Mouse (Mus musculus) MEL (cell line): ENCODE results near the gene Map3k3. TPM values are rescaled to one million over a fixed set of nuclear protein-coding genes. Genes with fewer than 3 reads are reported as not detected.
A peak's percentile ranks its signal among the peaks of the same experiment; 100 is the strongest.

ENCODE experiments used
- DNase-seq: peaks from one replicate; pipeline ENCODE4 v3.0.0; 2011; ENCODE audit warnings: low read depth, low spot score
- H3K27ac ChIP-seq: 2 replicates; pipeline ENCODE4 v1.5.1; 2012; ENCODE audit warnings: low read depth, mild to moderate bottlenecking, control low read depth, low read length, moderate library complexity; ENCODE audit not compliant: control insufficient read depth
- H3K27me3 ChIP-seq, 2 experiments: fragments of 150-350 bp in 1 of 2; sonication (generic) in 1 of 2; 2 replicates each; pipeline ENCODE4 v1.6.1; 2012; ENCODE audit warnings: low read length in 2 of 2, mild to moderate bottlenecking in 2 of 2, improper control_type of control experiment in 1 of 2, moderate library complexity in 1 of 2; ENCODE audit not compliant: insufficient read depth in 2 of 2, control insufficient read depth in 1 of 2
- H3K36me3 ChIP-seq, 2 experiments: 2 replicates each; pipeline ENCODE4 v1.6.1; 2012 to 2014; ENCODE audit warnings: low read length in 2 of 2, improper control_type of control experiment in 1 of 2, inconsistent platforms in 1 of 2, mild to moderate bottlenecking in 1 of 2; ENCODE audit not compliant: insufficient read depth in 2 of 2, control insufficient read depth in 1 of 2
- H3K4me1 ChIP-seq, 2 experiments: fragments of 150-350 bp in 1 of 2; sonication (generic) in 1 of 2; 2 replicates each; pipeline ENCODE4 v1.6.1; 2012; ENCODE audit warnings: low read length in 2 of 2, improper control_type of control experiment in 1 of 2, mild to moderate bottlenecking in 1 of 2; ENCODE audit not compliant: insufficient read depth in 2 of 2, control insufficient read depth in 1 of 2
- H3K4me3 ChIP-seq, 2 experiments: fragments of 150-350 bp in 1 of 2; sonication (generic) in 1 of 2; 2 replicates each; pipeline ENCODE4 v1.5.1; 2012; ENCODE audit warnings: low read depth in 2 of 2, low read length in 2 of 2, mild to moderate bottlenecking in 2 of 2, moderate library complexity in 2 of 2, control low read depth in 1 of 2, improper control_type of control experiment in 1 of 2; ENCODE audit not compliant: control insufficient read depth in 1 of 2, insufficient read depth in 1 of 2
- H3K79me2 ChIP-seq: 2 replicates; pipeline ENCODE4 v1.6.1; 2012; ENCODE audit warnings: mild to moderate bottlenecking, low read length, moderate library complexity; ENCODE audit not compliant: control insufficient read depth, poor library complexity, insufficient read depth
- H3K9ac ChIP-seq: 2 replicates; pipeline ENCODE4 v1.6.1; 2012; ENCODE audit warnings: low read depth, mild to moderate bottlenecking, control low read depth, low read length, moderate library complexity; ENCODE audit not compliant: control insufficient read depth, poor library complexity, severe bottlenecking
- H3K9me3 ChIP-seq: fragments of 150-350 bp; sonication (generic); replicated peaks from 2 replicates; pipeline ENCODE4 v1.6.1; 2012; ENCODE audit warnings: mild to moderate bottlenecking, low read length, improper control_type of control experiment, moderate library complexity; ENCODE audit not compliant: insufficient read depth
- CHD1 ChIP-seq: IDR thresholded peaks from 2 replicates; pipeline ENCODE4 v1.6.1; 2012; ENCODE audit warnings: low read depth, mild to moderate bottlenecking, inconsistent platforms, low read length, improper control_type of control experiment
- CHD2 ChIP-seq: IDR thresholded peaks from 2 replicates; pipeline ENCODE4 v1.6.1; 2011; ENCODE audit warnings: low read length, improper control_type of control experiment
- ELF1 ChIP-seq: IDR thresholded peaks from 2 replicates; pipeline ENCODE4 v1.6.1; 2014; ENCODE audit warnings: low read depth, mild to moderate bottlenecking, inconsistent platforms, low read length, improper control_type of control experiment, moderate library complexity
- EP300 ChIP-seq, 2 experiments: IDR thresholded peaks; 2 replicates each; pipeline ENCODE4 v1.6.1; 2011; ENCODE audit warnings: improper control_type of control experiment in 2 of 2, low read length in 2 of 2, low read depth in 1 of 2, mild to moderate bottlenecking in 1 of 2
- ETS1 ChIP-seq: IDR thresholded peaks from 2 replicates; pipeline ENCODE4 v1.6.1; 2012; ENCODE audit warnings: low read depth, mild to moderate bottlenecking, inconsistent platforms, low read length, improper control_type of control experiment, moderate library complexity
- GABPA ChIP-seq: IDR thresholded peaks from 2 replicates; pipeline ENCODE4 v1.6.1; 2012; ENCODE audit warnings: low read depth, mild to moderate bottlenecking, inconsistent platforms, low read length, improper control_type of control experiment, moderate library complexity
- GATA1 ChIP-seq: IDR thresholded peaks from 2 replicates; pipeline ENCODE4 v1.6.1; 2011; ENCODE audit warnings: low read depth, low read length, improper control_type of control experiment
- HCFC1 ChIP-seq: IDR thresholded peaks from 2 replicates; pipeline ENCODE4 v1.6.1; 2012; ENCODE audit warnings: low read depth, mild to moderate bottlenecking, inconsistent platforms, low read length, improper control_type of control experiment, moderate library complexity
- KAT2A ChIP-seq: conservative IDR thresholded peaks from 2 replicates; pipeline ENCODE4 v1.6.1; 2012; ENCODE audit warnings: low read depth, low read length, improper control_type of control experiment, inconsistent platforms
- MXI1 ChIP-seq: IDR thresholded peaks from 2 replicates; pipeline ENCODE4 v1.6.1; 2011; ENCODE audit warnings: mild to moderate bottlenecking, low read depth, low read length, improper control_type of control experiment
- MYB ChIP-seq: IDR thresholded peaks from 2 replicates; pipeline ENCODE4 v1.6.1; 2011; ENCODE audit warnings: mild to moderate bottlenecking, low read depth, low read length, improper control_type of control experiment
- POLR2AphosphoS5 ChIP-seq: IDR thresholded peaks from 2 replicates; pipeline ENCODE4 v1.6.1; 2012; ENCODE audit warnings: low read depth, borderline replicate concordance, mild to moderate bottlenecking, inconsistent platforms, low read length, moderate library complexity, mixed read lengths
- SIN3A ChIP-seq: IDR thresholded peaks from 2 replicates; pipeline ENCODE4 v1.6.1; 2012; ENCODE audit warnings: low read length, improper control_type of control experiment, inconsistent platforms
- SMC3 ChIP-seq: IDR thresholded peaks from 2 replicates; pipeline ENCODE4 v1.6.1; 2011; ENCODE audit warnings: low read depth, low read length, improper control_type of control experiment
- TBP ChIP-seq: IDR thresholded peaks from 2 replicates; pipeline ENCODE4 v1.8.0; 2011; ENCODE audit warnings: low read depth, low read length, improper control_type of control experiment
- TCF12 ChIP-seq: IDR thresholded peaks from 2 replicates; pipeline ENCODE4 v1.6.1; 2014; ENCODE audit warnings: low read depth, mild to moderate bottlenecking, inconsistent platforms, low read length, improper control_type of control experiment, moderate library complexity
- ZC3H11A ChIP-seq: IDR thresholded peaks from 2 replicates; pipeline ENCODE4 v1.6.1; 2012; ENCODE audit warnings: low read depth, mild to moderate bottlenecking, inconsistent platforms, low read length, improper control_type of control experiment
- polyA plus RNA-seq, 2 experiments: library from polyadenylated mRNA; stranded (reverse) in 1 of 2; unstranded in 1 of 2; fragments of >175 nt in 1 of 2; fragments of >200 nt in 1 of 2; gene quantifications; 2 replicates each; pipeline versions ENCODE4 v1.2.1 to v1.2.4; 2012; ENCODE audit warnings: low replicate concordance in 2 of 2, low read depth in 1 of 2; ENCODE audit not compliant: insufficient read length in 2 of 2, insufficient read depth in 1 of 2, missing spikeins in 1 of 2
- total RNA-seq: library from RNA; depleted of rRNA; stranded (reverse); fragments of 300-350 nt; gene quantifications from 2 replicates; pipeline ENCODE4 v1.2.3, GENCODE M21; 2012

Gene Map3k3
- total and polyA plus RNA-seq, 3 experiments = 10.5 to 14.3 TPM; not detected in 1

DNA sequence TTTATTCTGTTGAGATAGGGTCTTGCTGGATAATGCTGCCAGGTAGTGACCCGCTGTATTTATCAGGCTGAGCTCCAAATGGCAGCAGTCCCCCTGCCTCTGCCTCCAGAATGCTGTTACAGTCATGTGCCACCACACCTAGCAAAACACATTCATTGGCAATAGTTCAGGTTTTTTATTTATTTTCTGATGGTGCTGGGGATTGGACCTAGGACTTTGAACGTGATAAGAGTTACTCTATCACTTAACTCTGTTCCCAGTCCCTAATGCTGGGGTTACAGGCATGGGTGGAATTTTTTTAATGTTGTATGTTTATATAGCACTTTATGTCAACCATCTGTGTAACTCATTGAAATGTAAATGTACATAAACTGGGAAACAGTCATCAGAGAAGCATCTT lies 30.5 kb upstream of the Map3k3 start:
- Histone ChIP-seq H3K4me1 (peaks cover 17 to 28% of the 10 kb centered on the region in 2 experiments), H3K79me2 (no peaks in the 10 kb centered on the region), H3K27me3 (no peaks in the 10 kb centered on the region), H3K27ac (no peak overlapping the region), H3K36me3 (peaks cover 29 to 44% of the 10 kb centered on the region in 2 experiments), H3K9ac (no peak overlapping the region)
- TF ChIP-seq CHD1 (no peak), GATA1 (no peak), HCFC1 (no peak), KAT2A (no peak), EP300 (IDR thresholded peaks at IDR 0.05; ENCODE audit: low read depth in 1 of 2, low read length in 2 of 2) (no peak), SMC3 (no peak), ELF1 (no peak), ETS1 (no peak), POLR2AphosphoS5 (no peak)
- TF ChIP-seq, all 39 proteins: peak for 0
- Histone ChIP-seq H3K9me3 (no peaks in the 10 kb centered on the region), H3K4me3 (no peak overlapping the region)
- no peak for DNase-seq

GRCm38 (mm10) chr11:106054600-106054999 lies 29.8 kb upstream of the Map3k3 start:
- Histone ChIP-seq H3K27ac (no peak overlapping the region), H3K9me3 (no peaks in the 10 kb centered on the region), H3K27me3 (no peaks in the 10 kb centered on the region), H3K79me2 (no peaks in the 10 kb centered on the region), H3K9ac (no peak overlapping the region), H3K4me1 (peaks cover 17 to 28% of the 10 kb centered on the region in 2 experiments), H3K36me3 (peaks cover 29 to 46% of the 10 kb centered on the region in 2 experiments), H3K4me3 (no peak overlapping the region)
- no peak for DNase-seq
- TF ChIP-seq CHD2 (no peak), CHD1 (no peak), EP300 (IDR thresholded peaks at IDR 0.05; ENCODE audit: low read depth in 1 of 2, low read length in 2 of 2) (no peak), TCF12 (no peak), TBP (no peak), SIN3A (no peak), ZC3H11A (no peak), SMC3 (no peak), GABPA (no peak), MYB (no peak), ETS1 (no peak)

DNA sequence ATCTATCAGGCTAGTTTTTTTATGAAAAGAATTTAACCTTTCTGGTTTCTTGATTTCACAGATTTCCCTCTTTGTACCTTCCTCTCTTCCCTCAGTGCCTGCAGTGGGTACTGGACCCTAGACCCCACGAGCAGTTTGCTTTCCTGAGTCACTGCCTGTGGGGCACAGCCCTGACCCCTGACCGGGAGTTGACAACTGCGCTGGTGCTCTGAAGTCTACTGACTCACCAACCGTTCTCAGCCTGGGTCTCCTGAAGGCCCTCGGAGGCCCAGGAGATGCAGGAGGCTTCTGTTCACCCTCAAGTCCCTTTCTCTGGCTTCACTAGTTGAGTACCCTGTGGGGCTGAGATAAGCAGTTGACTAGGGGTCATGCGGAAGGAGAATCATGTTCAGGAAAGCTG lies 29.1 kb upstream of the Map3k3 start:
- H3K4me1 ChIP-seq = peaks cover 23 to 32% of the 10 kb centered on the region in 2 experiments
- no peak overlapping the region for H3K9ac ChIP-seq
- DNase-seq = no peak

More for the DNA sequence above, 29.1 kb upstream of the Map3k3 start:
- H3K36me3 ChIP-seq = peaks cover 32 to 44% of the 10 kb centered on the region in 2 experiments
- H3K79me2 ChIP-seq = no peaks in the 10 kb centered on the region
- H3K9me3 ChIP-seq = no peaks in the 10 kb centered on the region
- H3K27me3 ChIP-seq = no peaks in the 10 kb centered on the region
- no peak overlapping the region for H3K4me3 ChIP-seq
- TF ChIP-seq SIN3A (peak; percentile 26; the same call in 1 of the 2 replicates), EP300 (IDR thresholded peaks at IDR 0.05; ENCODE audit: low read depth in 1 of 2, low read length in 2 of 2) (0 out of 4 replicates have a peak, but pooled peaks of 1 of the 2 experiments have one; percentile 10), MXI1 (no peak)
- no peak overlapping the region for H3K27ac ChIP-seq
